Mouse (Mus musculus) hindbrain, embryonic 13.5 days (tissue): ENCODE measurements around the gene Krt10. TPM values are rescaled to one million over a fixed set of nuclear protein-coding genes. Genes with fewer than 3 reads are reported as not detected.

Experiments
- ATAC-seq: fragments of 200-750 bp; cut with Nextera tagmentation; 2 replicates; pipeline ENCODE4 v1.8.0; 2017; ENCODE audit warnings: moderate TSS enrichment; ENCODE audit not compliant: low FRiP score
- H3K27ac ChIP-seq: fragments of 300-500 bp; sonication (generic); 2 replicates; pipeline ENCODE4 v1.5.1; 2015; ENCODE audit warnings: inconsistent platforms, mild to moderate bottlenecking, moderate library complexity
- H3K27me3 ChIP-seq: fragments of 300-500 bp; sonication (generic); 2 replicates; pipeline ENCODE4 v1.6.1; 2015; ENCODE audit warnings: mild to moderate bottlenecking, inconsistent platforms
- H3K36me3 ChIP-seq: fragments of 300-500 bp; sonication (generic); 2 replicates; pipeline ENCODE4 v1.6.1; 2015; ENCODE audit warnings: mild to moderate bottlenecking, inconsistent platforms
- H3K4me1 ChIP-seq: fragments of 300-500 bp; sonication (generic); replicated peaks from 2 replicates; pipeline ENCODE4 v1.6.1; 2015; ENCODE audit warnings: inconsistent platforms
- H3K4me2 ChIP-seq: fragments of 300-500 bp; sonication (generic); 2 replicates; pipeline ENCODE4 v1.6.1; 2015; ENCODE audit warnings: inconsistent platforms, mild to moderate bottlenecking, moderate library complexity
- H3K4me3 ChIP-seq: fragments of 300-500 bp; sonication (generic); 2 replicates; pipeline ENCODE4 v1.5.1; 2015; ENCODE audit warnings: mild to moderate bottlenecking, inconsistent platforms
- H3K9ac ChIP-seq: fragments of 300-500 bp; sonication (generic); 2 replicates; pipeline ENCODE4 v1.6.1; 2015; ENCODE audit warnings: mild to moderate bottlenecking, inconsistent platforms
- H3K9me3 ChIP-seq: fragments of 300-500 bp; sonication (generic); 2 replicates; pipeline ENCODE4 v1.6.1; 2016; ENCODE audit warnings: inconsistent platforms
- WGBS: fragments of 180-500 bp; shearing (Covaris S2); methylation state at CpG from one replicate; pipeline ENCODE4 v1.1.7; 2015; 5-methylcytosine and 5-hydroxymethylcytosine counted together
- polyA plus RNA-seq: library from polyadenylated mRNA; unstranded; fragments of >200 nt; fragmentation: Nextera tagmentation; extraction: Ambion mirVana; gene quantifications from 2 replicates; pipeline ENCODE4 v1.2.1, GENCODE M21; 2015

The Krt10 gene
- polyA plus RNA-seq, 1 experiment from 2014 or later, result 41.6 TPM

DNA sequence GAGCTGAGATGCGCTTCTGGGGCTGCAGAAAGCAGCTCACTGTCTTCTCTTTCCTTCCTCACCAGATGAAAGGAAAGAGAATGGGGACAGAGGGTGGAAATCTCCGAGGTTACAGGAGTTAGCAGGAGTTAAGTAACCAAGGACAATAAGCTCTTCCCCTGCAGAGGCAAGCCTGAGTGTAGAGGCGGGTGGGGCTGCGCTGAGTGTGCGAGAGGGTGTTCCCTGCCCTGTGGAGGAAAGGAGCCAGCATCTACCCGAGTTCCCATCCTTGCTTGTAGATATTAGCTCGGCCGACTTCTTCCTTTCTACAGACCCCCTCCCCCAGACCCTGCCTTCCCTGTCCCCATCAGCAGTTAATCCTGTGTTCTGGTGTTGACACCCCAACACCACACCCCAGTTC lies 9.7 kb upstream of the Krt10 start:
- Histone ChIP-seq H3K27ac (no peak overlapping the region), H3K4me1 (no peaks in the 10 kb centered on the region; the same call in 1 of the 2 replicates), H3K4me2 (no peak overlapping the region), H3K4me3 (no peak overlapping the region), H3K9ac (no peak overlapping the region), H3K36me3 (no peaks in the 10 kb centered on the region), H3K27me3 (peaks cover 24% of the 10 kb centered on the region), H3K9me3 (no peaks in the 10 kb centered on the region)
- 78% methylated on average over 8 of the region's 8 CpGs for WGBS
- ATAC-seq, result no peak

DNA sequence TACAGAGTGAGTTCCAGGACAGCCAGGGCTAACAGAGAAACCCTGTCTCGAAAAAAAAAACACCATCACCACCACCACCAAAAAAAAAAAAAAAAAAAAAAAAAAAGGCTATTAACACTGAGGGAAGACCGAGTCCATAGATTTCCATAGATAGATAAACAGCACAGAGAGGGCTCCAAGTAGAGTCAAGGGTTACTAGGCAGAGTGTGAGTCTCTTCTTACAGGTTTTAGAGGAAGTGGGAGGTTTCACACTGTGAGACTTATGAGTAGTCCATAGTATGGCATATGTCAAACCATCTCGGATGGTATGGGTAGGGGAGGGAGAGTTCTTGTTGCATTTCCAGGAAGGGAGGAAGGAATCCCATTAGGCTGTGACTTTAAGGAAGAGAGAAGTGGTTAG lies 8.9 kb upstream of the Krt10 start:
- no peaks in the 10 kb centered on the region for H3K9me3 ChIP-seq
- no peak overlapping the region for H3K4me2 ChIP-seq
- no peak overlapping the region for H3K4me3 ChIP-seq
- no peak for ATAC-seq
- H3K9ac ChIP-seq, result no peak overlapping the region
- no peaks in the 10 kb centered on the region for H3K36me3 ChIP-seq
- WGBS, result 76% methylated on average over 3 of the region's 3 CpGs
- no peaks in the 10 kb centered on the region; the same call in 1 of the 2 replicates for H3K4me1 ChIP-seq
- H3K27me3 ChIP-seq, result peaks cover 24% of the 10 kb centered on the region
- no peak overlapping the region for H3K27ac ChIP-seq

DNA sequence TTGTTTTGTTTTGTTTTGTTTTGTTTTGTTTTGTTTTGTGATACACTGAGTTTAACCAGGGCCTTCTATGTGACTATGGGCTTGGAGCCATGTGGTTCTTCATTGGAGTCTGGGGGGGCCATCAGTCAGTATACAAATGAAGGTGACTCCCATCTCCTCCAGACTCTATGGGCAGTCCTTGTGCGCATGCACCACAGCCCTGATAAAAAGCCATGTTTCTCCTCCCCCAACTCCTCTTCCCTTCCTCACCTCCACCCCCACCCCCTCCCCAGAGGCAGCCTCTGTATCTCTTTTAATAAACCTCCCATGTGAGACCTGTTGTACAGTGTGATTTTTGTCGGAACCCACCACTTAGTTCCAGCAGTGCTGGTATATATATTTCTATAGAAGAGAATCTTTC lies 7.5 kb upstream of the Krt10 start:
- Histone ChIP-seq H3K4me3 (no peak overlapping the region), H3K4me2 (no peak overlapping the region), H3K4me1 (no peaks in the 10 kb centered on the region; the same call in 1 of the 2 replicates), H3K27ac (no peak overlapping the region), H3K27me3 (peaks cover 24% of the 10 kb centered on the region), H3K9ac (no peak overlapping the region), H3K9me3 (no peaks in the 10 kb centered on the region), H3K36me3 (no peaks in the 10 kb centered on the region)
- no peak for ATAC-seq
- WGBS, result 92% methylated on average over 2 of the region's 2 CpGs

DNA sequence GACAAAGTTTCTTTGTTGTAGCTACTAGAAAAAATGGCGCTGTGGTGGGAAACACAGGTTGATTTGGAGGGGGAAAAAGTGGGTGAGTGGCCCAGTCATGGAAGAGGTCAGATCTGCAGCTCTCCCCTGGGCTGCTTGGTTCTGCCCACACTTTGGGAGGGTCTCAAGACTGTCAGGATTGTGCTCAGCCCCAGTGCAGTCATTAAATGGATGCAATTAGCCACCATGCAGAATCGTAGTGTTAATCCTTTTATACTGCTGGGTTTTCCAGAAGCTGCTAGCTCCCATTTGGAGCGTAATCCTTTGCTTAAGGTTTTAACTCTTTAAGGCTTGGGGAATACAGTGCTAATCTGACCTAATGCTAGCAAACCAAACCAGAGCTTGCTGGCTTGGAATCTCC lies 6.9 kb upstream of the Krt10 start:
- Histone ChIP-seq H3K9ac (no peak overlapping the region), H3K4me3 (no peak overlapping the region), H3K27me3 (peaks cover 24% of the 10 kb centered on the region), H3K4me2 (no peak overlapping the region), H3K36me3 (no peaks in the 10 kb centered on the region), H3K4me1 (no peaks in the 10 kb centered on the region; the same call in 1 of the 2 replicates), H3K9me3 (no peaks in the 10 kb centered on the region), H3K27ac (no peak overlapping the region)
- no peak for ATAC-seq
- WGBS, result 61% methylated on average over 3 of the region's 3 CpGs

DNA sequence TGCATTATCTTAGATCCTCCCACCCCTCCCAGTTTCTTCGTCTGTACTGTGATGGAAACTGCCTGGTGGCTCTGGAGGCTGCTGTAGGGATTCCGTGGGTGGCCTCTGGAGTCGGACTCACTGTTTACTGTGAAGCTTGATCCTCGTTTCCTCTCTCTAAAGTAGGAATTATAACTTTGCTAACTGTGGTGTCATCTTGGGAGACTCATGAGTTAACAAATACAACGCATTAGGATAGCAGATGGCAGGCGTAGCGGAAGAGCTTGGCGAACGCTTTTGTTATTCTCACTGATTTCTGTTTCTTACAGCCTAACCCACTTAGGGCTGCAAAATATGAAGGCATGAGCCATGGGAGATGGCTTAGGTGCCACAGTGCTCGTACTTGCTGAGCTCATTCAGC lies 3.3 kb upstream of the Krt10 start:
- Histone ChIP-seq H3K27me3 (peaks cover 5% of the 10 kb centered on the region; the same call in 1 of the 2 replicates), H3K9me3 (no peaks in the 10 kb centered on the region), H3K4me1 (peaks cover under 1% of the 10 kb centered on the region), H3K4me3 (no peak overlapping the region), H3K4me2 (no peak overlapping the region), H3K36me3 (no peaks in the 10 kb centered on the region), H3K9ac (no peak overlapping the region), H3K27ac (no peak overlapping the region)
- no peak for ATAC-seq
- WGBS, result 89% methylated on average over 10 of the region's 10 CpGs

DNA sequence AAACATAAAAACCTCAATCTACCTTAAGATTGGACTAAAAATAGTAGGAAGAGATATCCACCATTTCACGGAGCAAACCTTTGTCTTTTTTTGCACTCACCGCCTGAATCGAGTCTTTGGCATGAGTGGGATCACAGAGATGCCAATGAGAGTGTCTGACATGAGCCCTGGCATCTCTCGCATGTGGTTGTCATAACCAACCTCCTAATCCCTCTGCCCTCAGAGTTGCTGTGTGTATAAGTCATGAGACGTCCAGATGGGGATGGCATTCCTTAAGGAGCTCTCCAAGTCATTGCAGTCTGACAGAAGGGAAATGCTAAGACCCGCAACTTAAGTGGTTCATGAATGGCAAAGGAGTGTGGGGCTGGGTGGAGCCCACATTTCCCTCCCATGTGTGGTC lies 2.2 kb upstream of the Krt10 start:
- H3K4me3 ChIP-seq, result no peak overlapping the region
- WGBS, result 86% methylated on average over 6 of the region's 6 CpGs
- H3K4me1 ChIP-seq, result peaks cover 11% of the 10 kb centered on the region
- no peak overlapping the region for H3K27ac ChIP-seq
- ATAC-seq, result no peak
- no peaks in the 10 kb centered on the region for H3K27me3 ChIP-seq
- no peak overlapping the region for H3K4me2 ChIP-seq
- H3K9me3 ChIP-seq, result no peaks in the 10 kb centered on the region
- no peak overlapping the region for H3K9ac ChIP-seq
- H3K36me3 ChIP-seq, result no peaks in the 10 kb centered on the region

DNA sequence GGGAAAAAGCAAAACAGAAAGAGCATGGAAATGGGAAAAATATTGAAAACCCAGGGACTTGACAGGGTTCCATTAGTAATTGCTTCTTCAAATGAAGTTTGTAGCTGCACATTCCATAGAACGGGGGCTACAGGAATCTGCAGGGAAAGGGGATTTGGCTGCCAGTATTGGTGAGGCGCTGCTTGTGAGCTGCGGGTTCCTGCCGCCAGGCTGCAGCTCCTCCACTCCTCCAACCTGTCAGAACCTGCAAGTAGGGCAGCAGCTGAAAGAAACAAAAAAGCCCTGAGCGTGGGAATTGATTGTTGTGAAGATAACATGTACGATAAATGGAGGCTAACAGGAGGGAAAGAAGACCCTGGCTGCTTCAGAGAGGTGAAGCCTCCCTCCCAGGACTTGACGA lies 1.7 kb upstream of the Krt10 start:
- H3K27me3 ChIP-seq, result no peaks in the 10 kb centered on the region
- ATAC-seq, result no peak
- H3K4me2 ChIP-seq, result no peak overlapping the region
- no peak overlapping the region for H3K27ac ChIP-seq
- peaks cover 11% of the 10 kb centered on the region for H3K4me1 ChIP-seq
- WGBS, result 84% methylated on average over 7 of the region's 7 CpGs
- H3K4me3 ChIP-seq, result no peak overlapping the region
- no peaks in the 10 kb centered on the region for H3K36me3 ChIP-seq
- H3K9me3 ChIP-seq, result no peaks in the 10 kb centered on the region
- H3K9ac ChIP-seq, result no peak overlapping the region

DNA sequence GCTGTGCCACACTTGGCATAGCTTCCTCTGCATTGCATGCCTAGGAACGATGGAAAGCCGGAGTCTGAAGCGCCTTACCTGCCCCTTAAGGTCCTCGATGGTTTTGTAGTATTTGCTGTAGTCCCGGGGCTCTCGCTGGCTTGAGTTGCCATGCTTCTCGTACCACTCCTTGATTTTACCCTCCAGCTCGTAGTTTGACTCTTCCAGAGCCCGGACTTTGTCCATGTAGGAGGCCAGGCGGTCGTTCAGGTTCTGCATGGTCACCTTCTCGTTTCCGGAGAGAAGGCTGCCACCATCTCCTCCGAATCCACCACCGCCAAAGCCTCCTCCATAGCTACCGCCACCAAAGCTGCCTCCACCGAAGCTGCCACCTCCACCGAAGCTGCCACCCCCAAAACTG lies 503 bp downstream of the Krt10 start:
- Histone ChIP-seq H3K9me3 (no peaks in the 10 kb centered on the region), H3K27me3 (0 out of 2 replicates have a peak, but pooled peaks cover 4% of the 10 kb centered on the region), H3K4me2 (no peak overlapping the region), H3K4me3 (no peak overlapping the region), H3K27ac (no peak overlapping the region), H3K36me3 (no peaks in the 10 kb centered on the region), H3K4me1 (peaks cover 11% of the 10 kb centered on the region), H3K9ac (no peak overlapping the region)
- 96% methylated on average over 18 of the region's 18 CpGs for WGBS
- ATAC-seq, result no peak

DNA sequence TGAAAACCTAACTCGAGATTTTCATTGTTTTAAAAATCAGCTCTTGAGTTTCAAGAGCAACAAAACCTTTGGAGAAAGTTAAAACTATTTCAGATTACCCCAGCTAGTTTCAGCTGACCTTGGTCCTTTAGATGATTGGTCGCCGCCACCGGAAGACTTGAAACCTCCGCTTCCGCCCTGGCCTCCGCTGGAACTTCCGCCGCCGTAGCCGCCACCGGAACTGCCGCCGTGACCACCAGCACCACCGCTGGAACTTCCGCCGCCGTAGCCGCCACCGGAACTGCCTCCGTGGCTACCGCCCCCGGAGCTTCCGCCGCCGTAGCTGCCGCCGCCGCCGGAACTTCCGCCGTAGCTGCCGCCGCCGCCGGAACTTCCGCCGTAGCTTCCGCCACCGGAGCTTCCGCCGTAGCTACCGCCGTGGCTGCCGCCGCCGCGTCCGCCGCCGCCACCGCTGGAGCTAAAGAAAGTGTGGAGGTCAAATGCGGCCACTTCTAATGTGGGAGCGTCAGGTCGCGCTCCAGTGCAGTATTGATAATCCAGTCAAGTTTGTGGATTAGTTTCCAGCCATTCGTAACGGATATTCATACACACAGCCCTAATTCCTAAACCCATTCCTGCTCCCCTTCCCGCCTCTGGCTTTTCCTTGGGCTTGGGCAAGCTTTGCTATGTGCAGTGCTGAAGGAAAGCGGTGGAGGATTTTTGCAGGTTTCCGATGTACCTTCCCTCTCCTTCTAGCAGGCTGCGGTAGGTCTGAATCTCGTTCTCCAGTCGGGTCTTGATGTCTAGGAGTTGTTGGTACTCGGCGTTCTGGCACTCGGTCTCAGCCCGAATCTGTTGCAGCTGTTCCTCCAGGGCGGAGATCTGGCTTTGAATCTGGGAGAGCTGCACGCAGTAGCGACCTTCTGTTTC lies 3.1 kb downstream of the Krt10 start:
- no peaks in the 10 kb centered on the region for H3K36me3 ChIP-seq
- H3K4me2 ChIP-seq, result peak overlapping the region; percentile 77
- H3K27me3 ChIP-seq, result peaks cover 28% of the 10 kb centered on the region
- peak overlapping the region; percentile 60 for H3K4me3 ChIP-seq
- peaks cover 11% of the 10 kb centered on the region for H3K4me1 ChIP-seq
- peak overlapping the region; percentile 81 for H3K9ac ChIP-seq
- no peaks in the 10 kb centered on the region for H3K9me3 ChIP-seq
- peak; percentile 80 for ATAC-seq
- WGBS, result 2% methylated on average over 71 of the region's 71 CpGs
- peak overlapping the region; percentile 97 for H3K27ac ChIP-seq

DNA sequence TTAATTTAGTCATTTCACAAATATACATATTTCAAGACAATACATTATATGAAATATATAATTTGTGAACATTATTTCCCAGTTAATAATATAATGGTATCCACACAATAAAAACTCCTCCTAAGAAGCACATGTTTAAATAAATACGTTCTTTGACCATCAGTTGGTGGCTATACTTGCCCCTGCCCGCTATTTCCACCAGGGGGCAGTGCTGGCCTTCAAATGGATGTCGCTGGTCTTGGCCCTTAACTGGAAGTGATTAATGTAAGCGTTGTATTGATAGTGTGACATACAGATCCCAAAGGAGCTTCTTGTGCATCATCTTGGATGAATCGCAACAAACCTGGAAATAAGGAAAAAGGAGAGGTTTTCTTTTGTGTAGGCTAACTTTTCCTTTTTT lies 9.6 kb downstream of the Krt10 start:
- 18% methylated on average over 5 of the region's 5 CpGs for WGBS
- peaks cover 36% of the 10 kb centered on the region for H3K27me3 ChIP-seq
- no peak overlapping the region for H3K4me2 ChIP-seq
- no peak overlapping the region for H3K27ac ChIP-seq
- H3K4me3 ChIP-seq, result no peak overlapping the region
- no peaks in the 10 kb centered on the region for H3K9me3 ChIP-seq
- no peak for ATAC-seq
- H3K4me1 ChIP-seq, result no peaks in the 10 kb centered on the region
- H3K9ac ChIP-seq, result no peak overlapping the region
- H3K36me3 ChIP-seq, result no peaks in the 10 kb centered on the region

DNA sequence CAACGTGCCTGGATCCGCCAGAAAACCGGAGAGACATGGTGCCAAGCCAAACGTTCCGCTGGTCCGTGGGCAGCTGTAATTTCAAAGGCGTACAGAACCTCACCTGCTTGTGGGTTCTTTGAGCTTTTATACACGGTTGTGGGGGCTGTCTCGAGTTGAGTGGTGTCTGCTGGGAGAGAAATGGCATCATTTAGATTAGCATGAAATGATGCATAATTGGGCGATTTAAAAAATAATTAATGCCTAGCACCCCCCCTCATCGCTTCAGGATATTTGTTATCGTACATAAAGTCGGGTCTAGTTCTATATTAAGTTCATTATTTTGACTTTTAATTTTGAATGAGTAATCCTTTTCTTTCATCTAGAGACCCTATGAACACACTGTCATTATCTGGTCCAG lies 14.4 kb downstream of the Krt10 start, which contains the start of gene Krt28:
Krt28 (minus strand) TSS at position 101 of the 400 bp plus-strand sequence.
- H3K9me3 ChIP-seq, result no peaks in the 10 kb centered on the region
- H3K27me3 ChIP-seq, result peaks cover 10% of the 10 kb centered on the region; the same call in 1 of the 2 replicates
- 81% methylated on average over 13 of the region's 13 CpGs for WGBS
- no peaks in the 10 kb centered on the region for H3K4me1 ChIP-seq
- no peaks in the 10 kb centered on the region for H3K36me3 ChIP-seq
- H3K4me2 ChIP-seq, result no peak within 1 kb of the TSS
- no peak within 1 kb of the TSS for H3K4me3 ChIP-seq
- no peak within 1 kb of the TSS for H3K9ac ChIP-seq
- no peak within 1 kb of the TSS for H3K27ac ChIP-seq
- no peak for ATAC-seq

DNA sequence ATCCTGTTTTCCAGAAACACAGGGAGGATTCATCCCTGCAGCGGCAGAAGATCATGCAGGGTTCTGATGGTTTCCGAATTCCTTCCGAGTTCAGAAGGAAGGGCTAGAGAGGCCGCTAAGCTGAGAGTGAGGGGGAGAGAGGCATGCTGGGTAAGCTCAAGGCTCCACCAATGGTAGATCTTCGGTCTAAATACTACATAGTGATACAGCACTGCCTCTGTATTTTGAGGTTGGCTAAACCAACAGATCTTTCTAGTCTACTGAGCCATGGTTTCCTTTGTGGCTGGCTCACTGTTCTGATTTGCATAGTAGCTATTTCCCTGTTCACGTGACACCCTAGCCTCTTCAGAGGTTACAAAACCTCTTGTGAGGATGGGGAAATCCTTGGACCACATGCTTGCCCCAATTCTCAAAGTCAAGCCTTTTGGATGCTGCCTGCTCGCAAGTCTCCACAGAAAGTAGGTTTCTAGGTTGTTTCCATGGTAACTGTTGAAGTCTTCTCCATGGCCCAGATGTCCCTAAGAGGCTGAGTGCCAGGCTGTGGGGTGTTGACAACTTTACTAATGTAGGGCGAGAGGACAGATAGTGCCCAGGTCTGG lies 19.2 kb downstream of the Krt10 start:
- no peak for ATAC-seq
- no peak overlapping the region for H3K27ac ChIP-seq
- H3K9ac ChIP-seq, result no peak overlapping the region
- H3K4me2 ChIP-seq, result no peak overlapping the region
- H3K4me1 ChIP-seq, result no peaks in the 10 kb centered on the region
- WGBS, result 81% methylated on average over 8 of the region's 8 CpGs
- H3K36me3 ChIP-seq, result no peaks in the 10 kb centered on the region
- 0 out of 2 replicates have a peak, but pooled peaks cover 8% of the 10 kb centered on the region for H3K27me3 ChIP-seq
- H3K9me3 ChIP-seq, result no peaks in the 10 kb centered on the region
- H3K4me3 ChIP-seq, result no peak overlapping the region
